Comparison of ENCODE assay signal across 21 mouse cellular contexts in genomic region chr1:72791743-72792142, GRCm38 (mm10). TPM values are rescaled to one million over a fixed set of nuclear protein-coding genes. Genes with fewer than 3 reads are reported as not detected.
"Had no signal": no experiment of that assay in that cellular context is flagged by ENCODE, and none has a peak within 500 bp of the region (broad histone marks: within the 10 kb centered on the region; RNA-seq: fewer than 3 reads in every experiment).

No protein-coding gene starts in this region.

- H3K4me1 ChIP-seq: midbrain, embryonic 12.5 days; neural tube, embryonic 13.5 days; neural tube, embryonic 15.5 days had no signal

- H3K36me3 ChIP-seq: midbrain, embryonic 10.5 days; midbrain, embryonic 12.5 days; neural tube, embryonic 13.5 days; neural tube, embryonic 15.5 days had no signal

- H3K4me2 ChIP-seq: lung, embryonic 14.5 days; midbrain, embryonic 12.5 days; neural tube, embryonic 13.5 days; neural tube, embryonic 15.5 days had no signal

- H3K9me3 ChIP-seq: midbrain, embryonic 10.5 days; neural tube, embryonic 13.5 days; neural tube, embryonic 15.5 days had no signal

- H3K27me3 ChIP-seq: midbrain, embryonic 12.5 days; neural tube, embryonic 13.5 days; neural tube, embryonic 15.5 days had no signal

- DNase-seq: lung, adult 18-20 months; lung, embryonic 14.5 days; lung, postnatal 10 days; lung, postnatal 4 days; midbrain, embryonic 14.5 days; retina, postnatal 1 day; right cerebral cortex, adult 18-20 months; right cerebral cortex, postnatal 25 days; right cerebral cortex, postnatal 4 days; spleen, adult 18-20 months; thymus, adult 18-20 months; thymus, postnatal 14 days; thymus, postnatal 36 days had no signal

- H3K9ac ChIP-seq: lung, embryonic 14.5 days; midbrain, embryonic 12.5 days; neural tube, embryonic 13.5 days; neural tube, embryonic 15.5 days had no signal

- ATAC-seq: midbrain, embryonic 16.5 days had no signal

- H3K4me3 ChIP-seq: midbrain, embryonic 10.5 days; midbrain, embryonic 12.5 days; myocyte; neural tube, embryonic 13.5 days; neural tube, embryonic 15.5 days had no signal

- H3K27ac ChIP-seq: midbrain, embryonic 10.5 days; midbrain, embryonic 12.5 days; neural tube, embryonic 13.5 days; neural tube, embryonic 15.5 days had no signal

RNA-seq across cellular contexts. Expression of gene Igfbp2, which starts 32.6 kb away (rescaled TPM):
- total RNA-seq: megakaryocyte, adult 5-6 weeks; megakaryocyte-erythroid progenitor cell, adult 5-6 weeks had no signal
